Mouse (Mus musculus) regulatory T cell (primary cell): ENCODE data around the gene Bahcc1.

Source experiments
- in situ Hi-C: fragments of 300-600 bp; cut with MboI, MseI; formaldehyde crosslinking; loops from one replicate; pipeline ENCODE4 v1.15.1; 2025; ENCODE audit warnings: high pct_unique_total_duplicates

Gene Bahcc1

DNA sequence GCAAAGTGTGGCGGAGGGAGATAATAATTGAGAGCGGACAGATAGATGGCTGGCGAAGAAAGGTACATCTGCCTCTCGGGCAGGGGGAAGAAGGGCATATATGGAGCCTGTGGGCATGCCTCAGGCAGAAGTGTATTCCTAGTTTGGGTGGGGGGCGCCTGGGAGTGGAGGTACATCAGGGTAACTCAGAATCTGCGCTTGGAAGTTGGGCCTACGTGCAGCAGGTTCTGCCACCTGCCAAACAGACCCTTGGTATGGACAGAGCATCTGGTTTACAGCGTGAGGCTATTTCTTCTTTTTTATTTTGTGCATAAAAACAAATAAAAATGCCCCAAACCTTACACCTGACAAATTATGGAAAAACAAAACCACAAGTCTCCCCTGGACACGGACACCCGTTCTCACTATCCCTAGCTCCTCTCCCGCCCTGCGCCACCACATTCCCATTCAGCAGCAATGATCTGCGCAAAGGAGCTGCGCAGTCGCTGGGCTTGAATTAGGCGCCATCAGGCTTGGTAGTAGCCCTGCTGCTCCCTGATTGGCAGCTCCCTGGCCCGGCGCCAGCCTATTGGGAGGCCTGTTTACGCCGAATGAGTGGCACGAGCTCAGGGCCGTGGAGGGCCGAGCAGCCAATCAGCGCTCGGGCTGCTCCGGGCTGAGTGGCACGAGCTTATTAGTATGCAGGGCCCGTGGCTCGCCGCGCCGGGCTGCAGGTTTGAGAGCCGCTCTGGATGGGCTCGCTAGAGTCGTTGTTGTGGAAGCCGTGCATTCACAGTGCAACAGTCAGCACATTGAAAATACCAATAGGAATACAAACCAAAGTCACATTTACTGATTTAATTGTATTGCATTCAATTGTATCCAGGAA lies at the start of gene Bahcc1:
Gene Bahcc1, plus strand, starts transcription at position 718 of the 868 bp plus-strand sequence.
- in situ Hi-C loops: no loop called here

DNA sequence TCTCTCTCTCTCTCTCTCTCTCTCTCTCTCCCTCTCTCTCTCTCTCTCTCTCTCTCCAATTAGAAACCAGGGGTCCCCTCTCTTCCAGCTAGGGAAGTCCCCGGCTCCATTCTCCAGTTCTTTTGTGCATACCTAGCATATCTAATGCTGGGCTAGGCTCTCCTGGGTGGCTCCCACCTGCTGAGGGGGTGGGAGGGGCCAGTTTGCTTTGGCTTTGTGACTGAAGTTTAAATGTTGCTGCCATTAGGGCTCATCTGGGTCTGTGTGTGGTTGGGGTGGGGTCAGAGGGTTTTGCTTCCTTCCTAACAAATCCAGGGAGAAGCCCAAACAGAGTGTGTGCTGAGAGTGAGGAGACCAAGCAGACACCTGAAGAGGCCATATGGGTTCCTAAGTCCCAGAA lies 49.6 kb upstream of the Bahcc1 start:
- in situ Hi-C loops: loop anchor here (10.0 kb wide), 1 partner anchor 1928 kb away; no protein-coding TSS in a partner anchor

DNA sequence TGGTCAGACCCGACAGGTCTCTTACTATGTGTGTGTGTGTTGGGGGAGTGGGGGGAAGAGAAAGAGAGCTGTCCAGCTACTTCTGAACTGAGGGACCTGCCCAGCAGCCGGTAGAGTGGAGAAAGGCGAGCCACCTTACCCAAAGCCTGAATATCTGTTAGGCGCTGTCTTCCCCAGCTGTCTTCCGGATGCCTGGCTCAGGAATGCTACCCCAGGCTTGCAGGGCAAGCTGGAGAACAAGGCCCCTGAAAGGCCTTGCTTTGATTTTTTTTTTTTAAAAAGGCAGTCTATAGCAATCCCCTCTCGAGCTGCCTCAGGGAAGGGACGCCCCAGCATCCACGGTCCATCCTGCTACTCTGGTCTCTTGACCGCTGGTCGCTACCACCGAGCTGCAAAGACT lies 49.0 kb upstream of the Bahcc1 start:
- in situ Hi-C loops: loop anchor here (10.0 kb wide), 1 partner anchor 1929 kb away; no protein-coding TSS in a partner anchor

DNA sequence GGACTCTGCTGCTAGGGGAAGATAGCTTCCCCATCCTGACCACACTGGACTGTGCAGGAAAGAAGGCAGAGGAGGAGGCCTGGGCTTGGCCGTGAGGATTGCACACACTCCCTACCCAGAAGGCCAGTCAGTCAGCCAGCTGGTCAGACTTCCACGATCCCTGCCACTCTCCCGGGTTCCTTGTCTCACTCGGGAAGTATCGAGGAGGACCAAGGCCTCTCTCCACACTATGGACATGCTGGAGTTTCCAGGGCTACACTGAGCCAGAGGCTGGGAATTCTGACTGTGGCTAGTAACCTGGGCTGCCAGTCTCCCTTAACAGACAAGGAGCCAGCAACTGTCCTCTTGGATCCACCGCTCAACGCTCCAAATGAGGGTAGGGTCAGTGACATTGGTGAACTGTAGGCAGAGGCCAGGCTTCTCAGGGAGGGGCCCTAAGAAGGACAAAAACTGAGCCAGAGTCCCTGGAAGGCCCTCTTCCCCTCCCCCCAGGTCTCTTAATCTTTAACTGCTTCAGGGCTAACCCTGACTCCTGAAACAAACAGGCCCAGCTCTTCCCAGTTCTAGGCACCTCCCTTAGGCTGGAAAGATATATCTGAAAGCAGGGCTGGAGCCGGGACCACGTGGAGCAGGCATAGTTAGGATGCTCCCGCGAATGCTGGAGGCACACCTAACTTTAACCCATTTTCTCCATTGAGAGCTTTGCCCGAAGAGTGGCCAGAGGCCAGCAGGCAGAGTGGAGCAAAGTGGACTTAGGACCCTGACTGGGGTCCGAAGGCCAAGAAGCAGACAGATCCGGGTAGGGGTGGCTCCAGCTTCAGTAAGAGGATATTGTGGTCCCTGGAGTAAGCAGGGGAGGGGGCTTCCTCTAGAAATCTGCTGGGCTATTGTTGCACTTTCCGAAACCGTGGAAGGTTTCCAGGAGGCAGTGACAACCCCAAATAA lies 48.1 kb upstream of the Bahcc1 start:
- in situ Hi-C loops: loop anchor here (10.0 kb wide), 1 partner anchor 1930 kb away; no protein-coding TSS in a partner anchor

DNA sequence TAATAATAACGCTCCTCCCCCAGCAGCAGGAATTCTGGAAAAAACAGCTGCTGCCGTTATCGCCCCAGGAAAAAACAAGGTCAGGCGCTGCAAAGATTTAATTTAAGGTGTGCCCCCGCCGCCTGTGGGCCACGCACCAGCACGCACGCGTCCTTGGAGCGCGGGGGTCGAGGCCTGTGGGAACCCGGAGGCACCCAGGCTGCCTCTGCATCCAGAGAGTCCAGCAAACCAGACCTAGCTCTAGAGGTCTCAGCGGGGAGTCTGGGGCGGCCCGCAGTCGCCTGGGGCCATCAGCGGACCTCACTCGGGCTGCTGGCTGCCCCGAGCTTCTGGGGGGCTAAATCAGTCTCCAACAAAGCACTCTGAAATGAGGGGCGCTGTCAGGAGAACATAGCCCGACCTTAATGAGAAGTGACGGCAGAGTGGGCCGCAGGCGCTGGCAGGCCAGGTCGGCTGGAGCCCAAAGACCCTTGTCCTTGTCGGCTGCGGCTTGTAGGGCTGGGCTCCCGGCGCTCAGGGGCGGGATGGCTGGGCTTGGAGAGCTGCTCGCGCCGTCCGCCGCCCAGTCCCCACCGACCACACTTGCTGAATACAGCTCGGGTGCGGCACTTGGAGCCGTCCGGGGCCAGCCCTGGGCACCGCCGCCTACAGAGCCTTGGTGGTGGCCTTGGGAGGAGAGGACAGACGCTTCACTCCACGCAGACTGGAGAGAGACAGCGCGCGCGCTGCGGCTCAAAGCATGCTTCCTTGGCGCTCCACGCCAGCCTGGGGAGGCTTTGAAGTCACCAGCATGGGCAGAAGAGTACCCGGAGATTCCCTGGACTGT lies 47.2 kb upstream of the Bahcc1 start:
- in situ Hi-C loops: loop anchor here (10.0 kb wide), 1 partner anchor 1931 kb away; no protein-coding TSS in a partner anchor

DNA sequence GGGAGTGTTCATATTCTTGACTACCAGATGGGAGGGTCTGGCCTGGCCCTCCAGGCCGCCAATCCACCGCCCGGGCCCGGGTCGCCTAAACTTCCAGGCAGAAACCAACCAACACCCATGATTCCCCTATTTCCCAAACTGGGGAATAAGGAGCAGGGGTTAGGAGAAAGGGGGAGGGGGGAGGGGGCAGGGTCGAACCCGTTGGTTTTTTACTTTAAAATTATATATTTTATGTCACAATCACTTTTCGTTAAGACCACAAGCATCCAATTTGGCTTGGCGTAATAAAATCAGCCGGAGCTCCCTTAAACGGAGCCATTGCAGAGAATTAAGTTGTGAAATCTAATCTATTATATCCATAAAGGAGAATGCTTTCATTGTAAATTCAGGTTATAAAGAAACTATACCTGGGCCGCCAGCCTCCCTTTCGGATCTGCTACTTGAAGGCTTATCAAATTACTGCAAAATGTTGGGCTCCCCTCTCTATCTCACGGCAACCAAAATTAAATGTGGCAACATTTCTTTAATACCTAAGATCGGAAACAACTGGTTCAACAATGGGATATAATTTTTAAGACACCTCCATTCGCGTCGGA lies 46.5 kb upstream of the Bahcc1 start:
- in situ Hi-C loops: loop anchor here (10.0 kb wide), 1 partner anchor 1931 kb away; no protein-coding TSS in a partner anchor

DNA sequence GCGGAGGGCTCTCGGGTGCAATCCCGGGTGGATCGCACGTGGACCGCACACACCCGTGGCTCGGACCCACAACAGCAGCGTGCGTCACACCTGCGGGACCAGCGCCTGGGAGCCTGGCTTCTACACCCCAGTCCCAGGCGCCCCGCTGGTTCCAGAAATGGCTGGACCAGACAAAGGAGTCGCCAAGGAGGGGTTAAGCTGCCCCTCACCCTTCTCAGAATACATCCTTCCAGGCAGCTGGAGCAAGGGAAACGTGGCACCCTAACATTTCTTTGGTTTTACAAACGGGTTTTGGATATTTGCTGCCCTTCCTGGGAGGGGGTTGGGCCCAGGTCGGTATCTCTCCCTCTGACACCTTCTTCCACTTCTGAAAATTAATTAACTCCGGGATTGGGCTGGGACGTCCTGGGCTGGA lies 45.9 kb upstream of the Bahcc1 start:
- in situ Hi-C loops: loop anchor here (10.0 kb wide), 1 partner anchor 1932 kb away; no protein-coding TSS in a partner anchor

DNA sequence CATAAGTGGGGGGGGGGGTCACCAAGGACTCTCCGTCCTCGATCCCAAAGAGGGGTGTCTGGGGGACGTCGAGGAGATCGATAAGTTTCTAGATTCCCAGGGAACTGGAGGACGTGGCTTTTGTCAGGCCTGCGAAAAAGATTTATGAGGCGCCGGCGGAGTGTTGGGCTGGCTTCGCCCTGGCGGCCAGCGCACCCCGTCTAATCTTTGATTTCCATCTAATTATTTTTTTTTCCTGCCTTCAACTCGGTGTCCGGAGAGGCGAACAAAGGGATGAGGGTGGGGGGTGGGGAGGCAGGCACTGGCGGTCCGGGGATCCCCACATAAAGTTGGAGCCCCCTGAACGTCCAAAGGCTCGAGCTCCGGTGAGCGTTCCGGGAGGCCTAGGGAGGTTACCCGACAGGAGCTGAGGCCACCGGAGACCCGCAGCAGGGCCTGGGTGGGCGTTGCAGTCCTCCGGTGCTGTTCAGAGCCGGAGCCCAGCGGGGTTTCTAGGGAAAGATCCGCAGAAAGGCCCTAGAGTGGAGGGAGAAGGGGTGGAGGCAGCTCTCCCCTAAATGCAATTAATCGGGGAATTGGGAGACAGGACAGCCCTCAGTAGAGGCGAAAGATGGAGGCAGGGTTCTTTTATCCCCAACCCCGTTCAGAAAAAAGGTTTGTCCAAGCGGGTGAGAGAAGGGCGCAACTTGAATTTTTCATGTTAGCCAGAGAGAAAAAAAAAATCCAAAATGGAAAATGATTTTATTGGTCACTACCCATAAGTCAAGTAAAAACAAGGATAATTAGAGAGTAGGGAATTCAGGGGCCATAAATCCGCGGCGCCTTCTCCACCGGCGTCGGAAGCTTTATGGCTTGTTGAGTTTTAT lies 45.3 kb upstream of the Bahcc1 start:
- in situ Hi-C loops: loop anchor here (10.0 kb wide), 1 partner anchor 1933 kb away; no protein-coding TSS in a partner anchor

DNA sequence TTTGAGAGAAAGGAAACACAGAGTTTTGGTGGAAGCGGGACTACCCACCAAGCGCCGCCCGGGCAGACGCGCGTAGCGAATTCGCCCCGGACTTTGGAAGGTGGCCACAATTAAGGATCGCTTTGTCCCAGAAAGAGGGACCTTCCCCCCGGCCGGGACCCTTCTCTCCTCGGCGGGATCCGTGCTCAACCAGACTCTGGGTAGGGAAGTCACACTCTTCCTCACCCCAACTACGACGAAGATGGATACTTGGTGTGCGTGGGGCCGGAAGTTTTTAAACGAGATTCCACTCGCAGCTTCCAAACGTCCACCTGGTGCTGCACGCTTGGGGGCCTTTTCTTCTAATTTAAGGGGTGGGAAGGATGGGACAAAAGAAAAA lies 44.7 kb upstream of the Bahcc1 start:
- in situ Hi-C loops: loop anchor here (10.0 kb wide), 1 partner anchor 1933 kb away; no protein-coding TSS in a partner anchor

DNA sequence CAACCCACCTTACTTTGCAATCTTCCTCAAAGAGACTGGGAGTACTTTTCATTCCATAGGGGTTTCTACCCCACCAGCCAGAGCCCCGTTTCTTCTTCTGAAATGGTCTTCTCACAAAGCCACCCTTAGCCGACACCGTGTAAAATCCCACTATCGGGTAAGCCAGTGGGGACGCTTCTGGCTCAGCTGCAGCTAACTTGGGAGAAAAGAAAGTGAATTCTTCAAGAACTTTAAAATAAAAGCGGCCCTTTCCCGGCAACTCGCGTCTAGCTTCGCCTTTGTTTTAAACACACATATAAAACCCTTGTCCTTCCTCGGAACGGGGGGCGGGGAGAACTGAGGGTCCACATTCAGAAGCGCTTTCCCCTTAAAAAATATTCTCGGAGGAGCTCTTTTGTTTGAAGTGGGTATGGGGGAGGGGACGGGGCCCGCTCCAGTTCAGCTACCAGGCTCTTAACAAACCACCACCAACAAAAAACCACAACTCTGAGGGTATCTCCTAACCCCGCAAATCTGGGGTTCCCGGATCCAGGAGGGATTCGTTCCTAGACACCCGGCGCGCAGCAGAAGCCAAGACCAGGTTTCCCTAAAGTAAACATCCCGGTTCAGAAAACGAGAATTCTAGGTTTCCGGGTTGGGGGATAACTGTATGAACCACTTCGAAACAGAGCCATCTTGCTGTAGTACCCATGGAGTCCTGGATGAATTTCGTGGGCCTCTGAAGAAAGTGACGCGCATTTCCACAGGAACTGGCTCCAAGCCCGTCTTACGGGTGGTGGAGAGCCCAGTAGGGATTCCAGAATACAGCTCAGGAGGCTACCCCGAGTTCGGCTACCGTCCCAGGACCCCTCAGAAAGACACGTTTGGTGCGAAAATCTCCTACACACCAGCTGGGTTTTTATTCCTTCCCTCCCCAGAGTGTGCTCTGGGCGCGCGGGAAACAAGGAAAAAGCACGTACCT lies 44.0 kb upstream of the Bahcc1 start:
- in situ Hi-C loops: loop anchor here (10.0 kb wide), 1 partner anchor 1934 kb away; no protein-coding TSS in a partner anchor

DNA sequence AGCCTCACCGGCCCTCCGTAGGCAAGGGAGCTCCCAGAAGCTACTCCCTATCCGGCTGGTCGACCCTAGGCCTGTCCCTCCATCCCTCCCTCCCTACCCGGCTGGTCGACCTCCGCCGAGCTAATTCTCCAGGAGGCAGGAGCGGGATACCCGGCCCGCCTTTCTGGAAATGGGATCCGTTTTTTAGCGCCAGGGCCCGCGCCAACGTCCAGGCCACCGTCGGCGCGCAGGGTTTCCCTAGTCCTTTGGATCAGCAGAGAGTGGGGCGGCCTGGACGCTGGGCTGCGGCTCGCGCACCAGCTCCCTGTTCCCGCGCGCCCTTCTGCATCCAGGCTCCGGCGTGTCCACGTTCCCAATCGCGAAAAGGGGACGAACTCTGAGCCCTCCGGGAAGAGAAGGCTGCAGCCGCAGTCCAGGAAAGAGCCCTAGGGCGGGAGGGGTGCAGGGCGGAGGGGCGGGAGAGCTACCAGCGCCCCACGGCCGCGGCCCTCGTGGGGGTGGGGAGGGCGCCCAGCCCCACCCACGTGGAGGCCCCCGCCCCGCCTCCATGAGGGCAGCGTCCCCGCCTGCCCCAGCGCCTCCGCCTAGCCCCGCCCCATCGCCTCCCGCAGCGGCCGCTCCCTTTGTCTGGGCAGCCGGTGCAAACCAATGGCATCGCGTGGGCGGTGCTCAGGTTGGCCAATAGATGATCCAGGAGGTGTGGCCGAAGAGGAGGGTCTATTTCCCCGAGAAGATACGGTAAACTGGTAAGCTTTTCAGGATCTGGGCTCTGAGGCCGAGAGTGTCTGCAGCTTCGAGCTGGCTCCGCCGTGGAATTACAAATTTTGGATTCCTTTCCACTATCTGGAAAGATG lies 43.1 kb upstream of the Bahcc1 start:
- in situ Hi-C loops: loop anchor here (10.0 kb wide), 1 partner anchor 1935 kb away; no protein-coding TSS in a partner anchor

DNA sequence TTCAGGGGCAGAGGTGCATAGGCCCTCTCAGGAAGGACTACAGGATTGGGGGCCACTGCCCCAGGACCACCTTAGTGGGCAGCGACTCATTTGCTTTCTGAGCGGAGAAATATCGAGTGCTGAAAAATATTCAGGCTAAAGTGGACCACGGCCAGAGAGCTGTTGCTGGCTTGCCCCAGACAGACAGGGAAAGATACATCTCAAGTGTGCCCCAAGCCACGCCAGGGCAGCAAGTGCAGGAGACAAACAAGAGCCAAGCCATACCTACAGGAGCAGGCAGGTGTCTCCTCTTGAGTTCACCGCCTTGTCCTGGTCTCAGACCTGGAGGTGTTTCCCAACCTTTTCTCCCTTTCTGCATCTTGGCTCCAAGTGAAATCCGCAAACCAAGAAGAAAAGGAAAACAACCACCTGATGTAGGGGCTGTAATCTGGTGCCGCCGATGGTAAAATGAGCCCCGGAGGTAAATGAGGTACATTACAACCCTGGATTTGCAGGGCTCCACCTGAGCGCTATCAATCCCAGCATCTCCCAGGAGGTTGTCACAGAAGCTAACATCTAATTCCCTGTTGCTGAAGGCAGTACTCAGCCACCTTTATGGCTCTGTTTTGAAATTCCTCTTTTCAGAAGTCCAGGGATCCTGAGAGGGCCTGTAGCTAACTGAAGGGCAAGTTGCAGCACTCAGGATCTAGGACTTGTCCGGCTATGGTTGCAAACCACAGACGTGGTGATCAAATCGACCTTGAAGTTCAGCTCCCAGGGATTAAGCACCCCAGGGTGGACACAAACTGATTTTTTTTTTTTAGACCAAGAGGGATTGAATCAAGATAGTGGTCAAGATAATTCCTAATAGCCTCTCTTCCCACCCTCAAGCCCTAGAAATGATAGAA lies 42.0 kb upstream of the Bahcc1 start:
- in situ Hi-C loops: no loop called here

DNA sequence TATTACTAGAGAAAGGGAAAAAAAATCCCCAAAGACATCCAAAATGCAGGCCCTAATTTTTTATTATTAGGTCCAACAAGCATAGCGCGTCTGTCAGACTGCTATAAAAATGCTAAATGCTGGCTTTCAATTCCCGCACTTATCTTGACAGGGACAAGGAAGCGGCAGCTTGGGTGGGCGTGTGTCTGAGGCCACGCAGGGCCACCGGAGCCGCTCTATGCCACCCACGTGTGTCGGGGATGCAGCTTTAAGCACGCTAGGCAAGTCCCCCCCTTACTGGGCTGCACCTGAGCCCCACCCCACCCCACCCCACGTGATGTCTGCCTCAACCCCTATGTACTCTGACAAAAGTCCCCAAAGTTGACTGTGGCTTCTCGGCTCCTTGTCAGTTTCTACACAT lies 33.9 kb upstream of the Bahcc1 start:
- in situ Hi-C loops: no loop called here

DNA sequence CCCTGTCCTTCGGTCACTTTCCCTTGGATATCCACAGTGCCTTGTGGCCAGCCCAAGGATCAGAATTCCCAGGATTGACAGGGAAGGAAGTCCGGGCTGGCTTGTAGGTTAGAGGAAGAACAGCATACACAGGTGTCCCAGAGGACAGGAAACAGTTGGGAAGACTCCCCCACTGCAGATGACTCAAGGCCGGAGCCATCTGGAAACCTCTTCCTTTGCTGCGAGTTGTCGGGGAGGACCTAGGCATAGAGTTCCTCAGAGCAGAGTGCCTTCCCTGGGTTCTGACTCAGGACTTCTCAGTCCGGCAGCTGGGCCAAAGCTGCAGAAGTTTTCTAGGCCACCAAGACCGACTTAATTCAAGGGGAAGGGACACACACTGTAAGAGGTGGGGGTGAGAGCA lies 33.0 kb upstream of the Bahcc1 start:
- in situ Hi-C loops: no loop called here

DNA sequence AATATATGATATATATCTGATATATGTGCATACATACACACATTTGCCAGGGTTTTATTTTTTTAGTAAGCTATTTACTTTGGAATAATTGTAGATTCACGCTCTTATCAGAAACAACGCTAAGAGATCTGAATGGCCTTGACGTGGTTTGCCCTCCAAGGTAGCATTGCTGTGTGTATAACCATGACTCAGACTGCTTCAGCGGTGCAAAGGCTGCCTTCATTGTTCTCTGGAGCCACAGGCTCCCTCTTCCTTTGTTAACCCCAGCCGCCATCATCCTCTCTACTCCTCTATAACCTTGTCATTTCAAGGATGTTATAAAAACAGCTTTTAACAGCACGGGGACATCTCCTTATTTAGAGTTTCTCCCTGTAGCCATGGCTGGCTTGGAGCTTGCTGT lies 32.1 kb upstream of the Bahcc1 start:
- in situ Hi-C loops: no loop called here

DNA sequence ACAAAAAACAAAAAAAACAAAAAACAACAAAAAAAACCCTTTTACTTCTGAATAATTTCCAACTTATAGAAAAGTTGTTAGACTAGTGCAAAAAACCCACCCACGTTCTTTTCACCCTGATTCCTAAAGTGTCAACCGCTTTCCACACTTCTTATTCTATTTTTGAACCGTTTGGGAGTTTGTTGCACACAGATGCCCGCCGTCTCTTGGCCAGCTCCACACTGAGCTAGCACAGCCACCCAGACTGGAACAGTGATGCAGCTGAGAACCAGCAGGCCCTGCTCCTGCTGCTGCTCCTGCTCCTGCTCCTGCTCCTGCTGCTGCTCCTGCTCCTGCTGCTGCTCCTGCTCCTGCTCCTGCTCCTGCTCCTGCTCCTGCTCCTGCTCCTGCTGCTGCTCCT lies 28.5 kb upstream of the Bahcc1 start:
- in situ Hi-C loops: no loop called here
